Mouse (Mus musculus) neural tube, embryonic 13.5 days (tissue): ENCODE data around the gene Zbtb14. TPM values are rescaled to one million over a fixed set of nuclear protein-coding genes. Genes with fewer than 3 reads are reported as not detected.

Experiments used
- ATAC-seq: fragments of 200-750 bp; cut with Nextera tagmentation; 2 replicates; pipeline ENCODE4 v1.8.0; 2017; ENCODE audit warnings: low read depth, mild to moderate bottlenecking, moderate TSS enrichment, moderate library complexity
- H3K27ac ChIP-seq: fragments of 300-500 bp; sonication (generic); replicated peaks from 2 replicates; pipeline ENCODE4 v1.5.1; 2015; ENCODE audit warnings: moderate library complexity, mild to moderate bottlenecking, inconsistent platforms
- H3K27me3 ChIP-seq: fragments of 300-500 bp; sonication (generic); 2 replicates; pipeline ENCODE4 v1.6.1; 2015; ENCODE audit warnings: mild to moderate bottlenecking, inconsistent platforms
- H3K36me3 ChIP-seq: fragments of 300-500 bp; sonication (generic); 2 replicates; pipeline ENCODE4 v1.6.1; 2015; ENCODE audit warnings: mild to moderate bottlenecking, inconsistent platforms
- H3K4me1 ChIP-seq: fragments of 300-500 bp; sonication (generic); replicated peaks from 2 replicates; pipeline ENCODE4 v1.6.1; 2015; ENCODE audit warnings: inconsistent platforms
- H3K4me2 ChIP-seq: fragments of 300-500 bp; sonication (generic); 2 replicates; pipeline ENCODE4 v1.6.1; 2015; ENCODE audit warnings: inconsistent platforms, mild to moderate bottlenecking, moderate library complexity
- H3K4me3 ChIP-seq: fragments of 300-500 bp; sonication (generic); 2 replicates; pipeline ENCODE4 v1.5.1; 2015; ENCODE audit warnings: mild to moderate bottlenecking, inconsistent platforms
- H3K9ac ChIP-seq: fragments of 300-500 bp; sonication (generic); 2 replicates; pipeline ENCODE4 v1.6.1; 2015; ENCODE audit warnings: moderate library complexity, mild to moderate bottlenecking, inconsistent platforms
- H3K9me3 ChIP-seq: fragments of 300-500 bp; sonication (generic); 2 replicates; pipeline ENCODE4 v1.6.1; 2016; ENCODE audit warnings: inconsistent platforms
- WGBS: fragments of 180-500 bp; shearing (Covaris S2); methylation state at CpG from one replicate; pipeline ENCODE4 v1.1.7; 2015; 5-methylcytosine and 5-hydroxymethylcytosine counted together
- polyA plus RNA-seq: library from polyadenylated mRNA; unstranded; fragments of >200 nt; fragmentation: Nextera tagmentation; extraction: Ambion mirVana; gene quantifications from 2 replicates; pipeline ENCODE4 v1.2.1, GENCODE M21; 2015

Gene Zbtb14
- polyA plus RNA-seq: 29.0 and 31.1 TPM in 2 replicates

DNA sequence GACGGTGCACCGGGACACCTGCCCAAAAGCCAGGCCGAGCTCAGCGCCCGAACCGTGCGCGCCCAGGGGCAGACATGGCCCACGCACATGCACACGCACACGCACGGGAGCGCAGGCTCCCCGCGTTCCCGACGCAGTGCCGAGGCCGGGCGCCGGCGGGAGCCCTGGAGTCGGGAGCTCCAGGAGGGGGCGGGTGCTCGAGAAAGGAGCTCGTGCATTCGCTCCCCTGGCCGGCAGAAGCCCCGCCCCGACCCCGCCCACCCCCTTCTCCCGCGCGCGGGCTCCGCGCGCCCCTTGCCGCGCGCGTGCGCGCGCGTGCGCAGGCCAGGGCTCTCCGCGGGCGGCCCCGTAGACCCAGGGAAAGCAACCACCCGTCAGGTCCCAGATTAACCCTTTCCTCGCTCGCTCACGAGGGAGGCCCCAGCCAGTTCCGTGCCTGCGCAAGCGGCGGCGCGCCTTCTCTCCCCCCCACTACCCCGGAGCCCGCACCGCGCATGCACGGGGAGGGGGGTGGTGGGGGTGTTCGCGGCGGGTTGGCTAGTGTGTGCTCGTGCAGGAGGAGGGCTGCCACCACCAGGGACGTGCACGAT, at the start of gene Zbtb14:
Gene Zbtb14, plus strand, starts transcription at position 540 of the 590 bp plus-strand sequence.
- H3K27ac ChIP-seq: peak within 1 kb of the TSS; percentile 100
- peaks cover 16% of the 10 kb centered on the region for H3K4me1 ChIP-seq
- ATAC-seq: peak; percentile 90
- H3K36me3 ChIP-seq: peaks cover 12% of the 10 kb centered on the region
- under 1% methylated on average over 48 of the region's 72 CpGs for WGBS
- peak within 1 kb of the TSS; percentile 86 for H3K4me3 ChIP-seq
- peak within 1 kb of the TSS; percentile 95 for H3K9ac ChIP-seq
- H3K27me3 ChIP-seq: no peaks in the 10 kb centered on the region
- H3K9me3 ChIP-seq: no peaks in the 10 kb centered on the region
- peak within 1 kb of the TSS; percentile 87 for H3K4me2 ChIP-seq

DNA sequence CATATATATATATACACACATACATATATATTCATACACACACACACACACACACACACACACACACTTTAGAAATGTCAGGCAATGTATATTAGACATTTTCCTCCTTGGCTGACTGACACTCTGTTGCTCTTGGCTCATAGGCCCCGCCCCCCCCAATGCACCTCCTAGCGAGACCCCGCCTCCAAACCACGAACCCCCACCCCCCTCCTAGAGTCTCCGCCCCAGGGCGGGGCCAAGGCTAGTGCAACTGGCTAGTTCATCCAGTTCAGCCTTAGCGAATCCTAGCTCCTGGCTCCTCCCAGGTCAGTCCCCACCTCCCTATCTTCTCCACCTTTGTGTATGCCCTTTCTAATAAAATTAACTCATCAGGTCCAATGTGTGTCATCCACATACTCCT, 36.8 kb upstream of the Zbtb14 start:
- 89% methylated on average over 7 of the region's 7 CpGs for WGBS
- Histone ChIP-seq H3K4me1 (no peaks in the 10 kb centered on the region; the same call in 1 of the 2 replicates), H3K27ac (no peak overlapping the region), H3K4me3 (no peak overlapping the region), H3K9ac (no peak overlapping the region), H3K27me3 (no peaks in the 10 kb centered on the region), H3K36me3 (no peaks in the 10 kb centered on the region), H3K9me3 (no peaks in the 10 kb centered on the region), H3K4me2 (no peak overlapping the region)
- ATAC-seq: no peak

DNA sequence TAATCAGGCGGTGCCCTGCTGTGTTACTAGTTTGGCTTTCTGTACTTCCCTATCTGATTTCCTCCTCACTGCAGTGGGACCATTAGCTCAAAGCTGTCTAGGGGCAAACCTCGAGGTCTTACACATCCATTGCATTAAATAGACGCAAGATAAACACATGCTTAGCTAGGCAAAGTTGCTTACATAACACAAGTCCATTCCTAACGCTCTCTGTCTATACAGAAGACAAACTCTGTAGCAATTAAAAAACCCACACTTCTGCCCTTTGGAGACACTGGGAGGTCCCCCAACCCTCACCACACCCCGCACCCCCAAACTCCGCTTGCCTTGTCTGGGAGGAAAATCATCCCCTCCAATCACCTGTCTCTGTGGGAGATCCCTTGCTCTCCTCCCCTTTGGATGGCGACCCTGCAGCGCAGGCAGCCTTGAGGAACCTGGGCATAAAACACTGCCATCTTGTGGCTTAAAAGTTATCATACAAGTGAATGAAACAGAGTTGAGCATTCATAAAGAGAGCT, 33.8 kb upstream of the Zbtb14 start:
- H3K4me1 ChIP-seq: no peaks in the 10 kb centered on the region; the same call in 1 of the 2 replicates
- H3K9ac ChIP-seq: no peak overlapping the region
- WGBS: 26% methylated on average over 8 of the region's 8 CpGs
- no peaks in the 10 kb centered on the region for H3K36me3 ChIP-seq
- H3K4me3 ChIP-seq: no peak overlapping the region
- no peaks in the 10 kb centered on the region for H3K9me3 ChIP-seq
- ATAC-seq: peak; percentile 78
- H3K27me3 ChIP-seq: no peaks in the 10 kb centered on the region
- H3K4me2 ChIP-seq: peak overlapping the region; percentile 4; the same call in 1 of the 2 replicates
- no peak overlapping the region for H3K27ac ChIP-seq

DNA sequence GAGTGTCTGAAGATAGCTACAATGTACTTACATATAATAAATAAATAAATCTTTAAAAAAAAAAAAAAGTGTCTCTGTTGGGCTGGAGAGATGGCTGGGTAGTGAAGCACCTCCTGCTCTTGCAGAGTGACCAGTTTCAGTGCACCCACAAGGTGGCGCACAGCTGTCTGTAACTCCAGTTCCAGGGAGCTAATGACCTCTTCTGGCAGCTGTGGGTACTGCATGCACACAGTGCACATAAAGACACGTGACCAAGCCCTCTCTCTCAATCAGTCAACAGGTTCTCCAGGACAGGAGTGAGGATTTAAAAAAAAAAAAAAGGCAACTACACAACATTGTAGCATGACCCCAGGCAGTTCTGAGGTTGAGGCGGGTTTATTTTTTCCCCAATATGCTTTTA, 17.8 kb upstream of the Zbtb14 start:
- no peaks in the 10 kb centered on the region for H3K4me1 ChIP-seq
- H3K4me3 ChIP-seq: no peak overlapping the region
- no peaks in the 10 kb centered on the region for H3K9me3 ChIP-seq
- ATAC-seq: no peak
- 89% methylated on average over 3 of the region's 3 CpGs for WGBS
- H3K4me2 ChIP-seq: no peak overlapping the region
- H3K27ac ChIP-seq: no peak overlapping the region
- H3K36me3 ChIP-seq: no peaks in the 10 kb centered on the region
- no peaks in the 10 kb centered on the region for H3K27me3 ChIP-seq
- no peak overlapping the region for H3K9ac ChIP-seq

DNA sequence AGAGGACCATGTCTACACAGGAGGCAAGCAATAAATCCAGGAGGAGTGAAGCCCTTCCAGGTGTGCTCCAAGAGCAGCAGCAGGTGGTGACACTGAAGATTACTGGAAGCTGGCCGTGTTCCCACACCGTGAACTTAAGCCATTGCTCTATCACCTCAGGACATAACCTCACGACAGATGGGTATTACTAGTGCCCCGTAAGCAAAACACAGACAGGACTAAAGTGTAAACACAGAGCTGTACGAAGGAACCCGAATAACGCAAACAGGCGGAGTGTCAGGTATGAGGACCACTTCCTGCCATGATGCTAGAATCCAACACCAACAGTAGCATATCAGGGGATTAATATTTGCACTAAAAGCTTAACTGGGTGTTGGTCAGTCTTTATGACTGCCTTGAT, 2.0 kb upstream of the Zbtb14 start:
- 91% methylated on average over 8 of the region's 8 CpGs for WGBS
- H3K4me3 ChIP-seq: no peak overlapping the region
- no peak overlapping the region for H3K4me2 ChIP-seq
- no peak overlapping the region for H3K27ac ChIP-seq
- no peaks in the 10 kb centered on the region for H3K36me3 ChIP-seq
- ATAC-seq: no peak
- H3K27me3 ChIP-seq: no peaks in the 10 kb centered on the region
- H3K9me3 ChIP-seq: no peaks in the 10 kb centered on the region
- H3K4me1 ChIP-seq: peaks cover 16% of the 10 kb centered on the region
- no peak overlapping the region for H3K9ac ChIP-seq

DNA sequence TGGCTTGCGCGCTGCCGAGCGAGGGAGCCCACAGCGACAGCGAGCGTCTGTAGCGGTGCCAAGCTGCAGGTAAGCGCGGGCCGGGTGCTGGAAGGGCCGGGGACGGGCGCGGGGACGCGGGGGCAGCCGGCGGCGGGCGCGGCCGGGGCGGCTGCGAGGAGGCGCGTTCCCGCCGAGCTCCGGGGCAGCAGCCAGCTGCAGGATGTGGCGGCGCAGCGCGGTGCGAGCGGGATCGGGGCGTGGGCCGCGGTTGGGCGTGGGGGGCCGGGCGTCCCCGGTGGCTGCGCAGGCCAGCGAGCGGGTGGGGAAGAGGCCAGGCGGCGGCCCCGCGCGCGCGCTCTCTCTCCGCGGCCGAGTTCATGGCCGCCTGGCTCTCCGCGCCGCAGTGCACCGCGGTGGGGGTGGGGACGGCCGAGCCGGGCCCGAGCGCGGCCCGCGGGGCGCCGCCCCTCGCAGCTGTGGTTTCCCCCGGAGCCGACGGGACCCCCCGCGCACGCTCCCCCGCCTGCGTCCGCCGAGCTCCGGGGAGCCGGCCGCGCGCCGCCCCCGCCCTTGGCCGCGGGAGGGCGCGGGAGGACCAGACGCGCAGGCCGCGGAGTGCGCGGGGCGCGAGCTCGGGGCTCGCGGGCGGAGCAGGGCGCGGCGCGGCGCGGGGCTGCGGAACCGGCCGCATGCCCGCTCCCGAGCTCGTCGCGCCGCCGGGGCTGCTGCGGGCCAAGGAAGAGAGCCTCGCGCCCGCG, 521 bp downstream of the Zbtb14 start:
- peak overlapping the region; percentile 87 for H3K4me2 ChIP-seq
- ATAC-seq: peak; percentile 77
- H3K27me3 ChIP-seq: no peaks in the 10 kb centered on the region
- under 1% methylated on average over 97 of the region's 128 CpGs for WGBS
- no peaks in the 10 kb centered on the region for H3K9me3 ChIP-seq
- peak overlapping the region; percentile 100 for H3K27ac ChIP-seq
- H3K4me1 ChIP-seq: peaks cover 16% of the 10 kb centered on the region
- peak overlapping the region; percentile 86 for H3K4me3 ChIP-seq
- H3K36me3 ChIP-seq: peaks cover 20% of the 10 kb centered on the region
- peak overlapping the region; percentile 95 for H3K9ac ChIP-seq

DNA sequence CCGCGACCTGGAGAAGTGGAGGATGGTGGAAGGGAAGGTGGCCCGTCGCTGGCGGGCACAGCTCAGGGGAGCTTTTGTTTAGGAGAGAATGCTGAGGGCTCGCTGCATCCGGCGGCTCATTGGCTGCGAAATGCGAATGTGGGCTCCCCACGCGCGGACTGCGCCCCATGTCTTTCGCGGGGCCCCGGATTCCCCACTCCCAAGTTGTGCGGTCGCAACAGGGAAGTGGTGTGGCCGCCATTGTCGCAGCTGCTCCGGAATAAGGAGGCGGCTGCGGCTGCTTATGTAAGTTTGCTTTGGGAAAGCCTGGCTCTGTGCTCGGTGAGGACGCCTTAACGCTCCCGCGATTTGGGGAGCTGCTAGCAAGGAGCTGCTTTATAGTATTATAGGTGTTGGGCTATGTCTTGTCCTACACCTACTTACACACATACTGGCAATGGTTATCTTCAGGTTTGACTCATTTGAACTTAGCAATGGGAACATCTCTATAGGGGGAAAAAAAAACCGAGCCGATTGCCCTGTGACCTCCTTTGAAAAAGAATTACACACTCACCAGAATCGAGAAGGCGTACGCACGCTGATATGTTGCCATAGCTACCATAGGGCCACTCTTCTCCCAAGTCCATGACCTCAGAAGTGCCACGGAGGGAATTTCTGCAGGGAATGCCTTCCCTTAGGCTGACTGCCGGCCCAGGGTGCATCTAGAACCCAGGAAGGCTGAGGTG, 1.3 kb downstream of the Zbtb14 start:
- Histone ChIP-seq H3K9me3 (no peaks in the 10 kb centered on the region), H3K9ac (peak overlapping the region; percentile 95), H3K27me3 (no peaks in the 10 kb centered on the region), H3K4me2 (peak overlapping the region; percentile 87), H3K27ac (peak overlapping the region; percentile 100), H3K36me3 (peaks cover 21% of the 10 kb centered on the region), H3K4me1 (peaks cover 16% of the 10 kb centered on the region), H3K4me3 (peak overlapping the region; percentile 86)
- peak; percentile 18 for ATAC-seq
- WGBS: 1% methylated on average over 37 of the region's 37 CpGs

DNA sequence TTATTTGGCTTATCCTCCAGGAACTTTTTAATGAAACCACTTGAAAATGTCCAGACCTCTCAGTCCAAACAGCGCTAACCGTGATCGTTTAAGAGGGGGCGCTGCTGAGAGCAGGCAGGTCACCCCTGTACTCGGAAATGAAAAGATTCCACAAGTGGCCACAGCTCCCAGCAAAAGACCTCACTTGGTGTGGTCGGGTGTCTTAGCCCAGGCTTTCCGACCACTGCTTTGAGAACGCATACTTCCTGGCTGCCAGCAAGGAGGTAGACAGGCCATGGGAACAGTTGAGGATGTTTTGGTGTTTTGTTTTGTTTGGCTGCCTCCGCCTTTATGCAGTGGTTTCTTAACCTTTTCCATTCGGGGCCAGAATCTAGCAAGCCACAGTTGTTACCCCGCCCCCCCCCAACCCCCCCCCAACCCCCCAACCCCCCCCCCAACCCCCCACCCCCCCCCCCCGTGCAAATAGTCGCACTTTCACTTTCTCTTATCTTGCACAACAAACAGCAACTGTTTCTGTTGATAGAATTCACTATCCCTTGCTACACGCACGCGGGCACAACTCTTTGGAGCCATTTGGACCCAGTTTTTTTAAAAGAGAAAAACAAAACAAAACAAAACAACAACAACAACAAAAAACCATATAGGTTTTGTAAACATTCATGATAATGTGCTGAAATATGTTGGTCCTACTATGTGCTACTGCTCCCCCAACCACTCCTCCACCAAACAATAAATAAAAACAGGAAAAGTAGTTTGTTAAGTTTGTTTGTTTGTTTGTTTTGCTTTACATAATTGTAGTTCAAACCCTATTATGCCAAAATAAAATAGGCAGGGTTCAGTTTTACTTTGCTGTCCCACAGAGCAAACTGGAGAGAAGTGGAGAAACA, 13.5 kb downstream of the Zbtb14 start:
- H3K4me1 ChIP-seq: no peaks in the 10 kb centered on the region
- H3K4me2 ChIP-seq: no peak overlapping the region
- H3K27ac ChIP-seq: no peak overlapping the region
- H3K9me3 ChIP-seq: no peaks in the 10 kb centered on the region
- peaks cover 4% of the 10 kb centered on the region; the same call in 1 of the 2 replicates for H3K36me3 ChIP-seq
- ATAC-seq: no peak
- WGBS: 55% methylated on average over 15 of the region's 16 CpGs
- no peak overlapping the region for H3K4me3 ChIP-seq
- no peaks in the 10 kb centered on the region for H3K27me3 ChIP-seq
- H3K9ac ChIP-seq: no peak overlapping the region

DNA sequence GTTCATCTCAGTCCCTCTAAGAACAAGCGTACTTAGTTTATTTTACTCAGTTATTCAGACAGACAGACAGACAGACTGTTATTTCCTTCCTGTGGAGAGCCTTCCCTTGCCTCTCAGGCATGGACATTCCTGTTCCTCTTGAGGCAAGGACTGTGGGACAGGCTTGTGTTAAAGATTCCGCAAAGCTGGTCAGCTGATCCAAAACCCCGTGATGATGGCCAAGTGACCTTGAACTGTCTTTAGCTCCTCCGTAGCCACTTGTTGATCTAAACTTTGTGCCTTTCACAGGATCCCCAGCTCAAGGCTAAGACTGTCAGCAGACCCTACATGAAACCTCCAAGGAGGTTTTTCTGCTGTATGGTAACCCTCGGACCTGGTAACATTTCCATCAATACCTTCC, 14.3 kb downstream of the Zbtb14 start:
- no peak overlapping the region for H3K4me3 ChIP-seq
- no peaks in the 10 kb centered on the region for H3K36me3 ChIP-seq
- H3K9me3 ChIP-seq: no peaks in the 10 kb centered on the region
- WGBS: 71% methylated on average over 5 of the region's 5 CpGs
- ATAC-seq: no peak
- H3K4me1 ChIP-seq: no peaks in the 10 kb centered on the region
- no peak overlapping the region for H3K27ac ChIP-seq
- H3K27me3 ChIP-seq: no peaks in the 10 kb centered on the region
- no peak overlapping the region for H3K4me2 ChIP-seq
- no peak overlapping the region for H3K9ac ChIP-seq

DNA sequence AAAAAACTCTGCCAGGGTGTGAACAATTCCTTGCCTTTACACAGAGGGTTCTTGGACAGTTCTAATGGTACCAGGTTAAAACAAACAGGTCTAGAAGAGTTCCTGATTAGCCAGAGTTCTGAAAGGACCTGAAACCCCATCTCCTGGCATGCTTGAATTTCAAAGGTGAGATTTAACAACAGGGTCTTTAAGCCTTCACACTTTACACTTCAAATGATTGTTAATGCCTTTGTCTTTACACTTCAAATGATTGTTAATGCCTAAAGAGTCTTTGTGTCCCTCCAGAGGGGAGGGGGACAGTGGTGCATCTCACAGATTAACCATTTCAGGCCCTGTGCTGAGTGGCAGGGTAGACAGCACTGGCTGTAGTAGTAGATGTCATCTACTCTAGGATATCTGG, 15.2 kb downstream of the Zbtb14 start:
- Histone ChIP-seq H3K4me3 (no peak overlapping the region), H3K4me1 (no peaks in the 10 kb centered on the region), H3K9me3 (no peaks in the 10 kb centered on the region), H3K36me3 (no peaks in the 10 kb centered on the region), H3K27me3 (no peaks in the 10 kb centered on the region), H3K27ac (no peak overlapping the region), H3K9ac (no peak overlapping the region), H3K4me2 (no peak overlapping the region)
- no peak for ATAC-seq

DNA sequence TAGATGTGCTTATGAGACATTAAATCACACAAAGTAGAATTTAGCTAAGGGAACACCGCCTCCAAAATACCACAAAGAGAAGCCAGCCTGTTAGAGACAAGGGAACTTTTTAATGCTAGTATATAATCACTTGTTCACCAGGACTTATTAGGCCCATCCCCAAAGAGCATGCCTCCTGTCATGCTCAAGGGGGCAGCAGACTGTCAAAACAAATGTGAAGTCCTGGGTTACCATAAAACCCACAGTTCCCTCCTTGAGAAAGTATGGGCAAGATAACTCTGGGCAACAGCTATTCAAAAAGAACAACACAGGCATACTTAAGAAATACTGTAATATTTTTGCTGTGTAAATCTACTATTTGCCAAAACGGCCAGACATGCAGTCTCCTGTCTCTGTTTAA, 18.3 kb downstream of the Zbtb14 start:
- no peaks in the 10 kb centered on the region for H3K4me1 ChIP-seq
- H3K4me2 ChIP-seq: no peak overlapping the region
- H3K27ac ChIP-seq: no peak overlapping the region
- ATAC-seq: no peak
- no peak overlapping the region for H3K4me3 ChIP-seq
- H3K9me3 ChIP-seq: no peaks in the 10 kb centered on the region
- WGBS: 73% methylated on average over 2 of the region's 2 CpGs
- no peak overlapping the region for H3K9ac ChIP-seq
- no peaks in the 10 kb centered on the region for H3K36me3 ChIP-seq
- no peaks in the 10 kb centered on the region for H3K27me3 ChIP-seq
